7 mouse cellular contexts compared by ENCODE assay signal in the genomic region with DNA sequence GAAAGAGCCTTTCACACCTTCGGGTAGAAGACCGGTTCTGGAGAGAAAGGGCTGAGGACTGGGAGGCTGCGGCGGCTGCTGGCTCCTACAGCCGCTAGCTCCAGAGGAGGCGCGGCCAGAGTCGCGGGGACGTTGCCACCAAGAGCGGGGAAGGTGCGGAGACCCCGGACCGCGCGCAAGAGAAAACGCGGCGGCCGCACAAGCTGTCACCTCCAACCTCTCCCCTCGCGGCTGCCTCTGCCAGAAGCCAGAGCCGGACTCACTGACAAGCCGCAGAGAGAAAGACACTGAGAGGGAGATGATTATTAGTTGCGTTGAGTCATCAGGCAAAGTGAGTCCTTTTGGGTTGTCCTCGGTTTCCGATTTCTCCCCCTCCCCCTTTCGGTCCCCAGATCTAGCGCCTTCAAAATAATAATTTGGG. TPM values are rescaled to one million over a fixed set of nuclear protein-coding genes. Genes with fewer than 3 reads are reported as not detected.
A peak's percentile ranks its signal among the peaks of the same experiment; 100 is the strongest.
DNase-seq lines count a peak whose midpoint lies in the region; ATAC-seq lines count a peak whose summit lies in the region.

No protein-coding gene starts in this region.

- H3K27ac ChIP-seq in intestine, embryonic 15.5 days, result no peak overlapping the region
- H3K27ac ChIP-seq in midbrain, embryonic 15.5 days, result no peak overlapping the region

- H3K27me3 ChIP-seq in intestine, embryonic 15.5 days (replicated peaks), result peaks cover 24% of the 10 kb centered on the region
- peaks cover 48% of the 10 kb centered on the region for H3K27me3 ChIP-seq in midbrain, embryonic 15.5 days (replicated peaks)

- DNase-seq in thymus, postnatal 4 days, result peak; percentile 36
- DNase-seq in thymus, postnatal 10 days (ENCODE audit: low spot score in 2 of 2), result no peak
- peak; percentile 62 for DNase-seq in embryo, embryonic 9.5 days (ENCODE audit: extremely low spot score)
- DNase-seq in urinary bladder, postnatal 10 days (ENCODE audit: low spot score), result no peak
- DNase-seq in testis, postnatal 14 days (ENCODE audit: low spot score), result no peak

- H3K4me3 ChIP-seq in intestine, embryonic 15.5 days (replicated peaks), result peak overlapping the region; percentile 75
- peak overlapping the region; percentile 67 for H3K4me3 ChIP-seq in midbrain, embryonic 15.5 days

- ATAC-seq in intestine, embryonic 15.5 days, result no peak
- peak; percentile 18 for ATAC-seq in midbrain, embryonic 15.5 days (replicated peaks)

- H3K4me1 ChIP-seq in intestine, embryonic 15.5 days (replicated peaks), result peaks cover 21% of the 10 kb centered on the region
- peaks cover 43% of the 10 kb centered on the region for H3K4me1 ChIP-seq in midbrain, embryonic 15.5 days

- WGBS in intestine, embryonic 15.5 days, result 0% methylated on average over 29 of the region's 29 CpGs
- 0% methylated on average over 29 of the region's 29 CpGs for WGBS in midbrain, embryonic 15.5 days

- no peaks in the 10 kb centered on the region for H3K9me3 ChIP-seq in intestine, embryonic 15.5 days
- no peaks in the 10 kb centered on the region for H3K9me3 ChIP-seq in midbrain, embryonic 15.5 days

- H3K9ac ChIP-seq in intestine, embryonic 15.5 days, result peak overlapping the region; percentile 42
- H3K9ac ChIP-seq in midbrain, embryonic 15.5 days, result peak overlapping the region; percentile 26; the same call in 1 of the 2 replicates

- H3K36me3 ChIP-seq in intestine, embryonic 15.5 days, result no peaks in the 10 kb centered on the region
- H3K36me3 ChIP-seq in midbrain, embryonic 15.5 days (replicated peaks), result no peaks in the 10 kb centered on the region

- H3K4me2 ChIP-seq in intestine, embryonic 15.5 days (replicated peaks), result peak overlapping the region; percentile 95
- H3K4me2 ChIP-seq in midbrain, embryonic 15.5 days, result peak overlapping the region; percentile 100

RNA-seq across cellular contexts. Expression of gene Satb2, which starts 7.0 kb away (rescaled TPM):
- 2.7 and 2.9 TPM in 2 replicates for polyA plus RNA-seq in intestine, embryonic 15.5 days (2015; fragmentation: Nextera tagmentation; extraction: Ambion mirVana)
- 0.80 and 1.2 TPM in 2 replicates for polyA plus RNA-seq in midbrain, embryonic 15.5 days (2015; fragmentation: Nextera tagmentation; extraction: Ambion mirVana)

Comparison
In these comparisons a context has a peak if more than half of its experiments do, and no peak if none do; other contexts are left out.
1. DNase-seq: peak in thymus, postnatal 4 days (single experiment) and embryo, embryonic 9.5 days (single experiment); none in thymus, postnatal 10 days (0 of 2), urinary bladder, postnatal 10 days (single experiment) and testis, postnatal 14 days (single experiment).